Comparison of ENCODE assay signal across 23 mouse cellular contexts in the genomic region with DNA sequence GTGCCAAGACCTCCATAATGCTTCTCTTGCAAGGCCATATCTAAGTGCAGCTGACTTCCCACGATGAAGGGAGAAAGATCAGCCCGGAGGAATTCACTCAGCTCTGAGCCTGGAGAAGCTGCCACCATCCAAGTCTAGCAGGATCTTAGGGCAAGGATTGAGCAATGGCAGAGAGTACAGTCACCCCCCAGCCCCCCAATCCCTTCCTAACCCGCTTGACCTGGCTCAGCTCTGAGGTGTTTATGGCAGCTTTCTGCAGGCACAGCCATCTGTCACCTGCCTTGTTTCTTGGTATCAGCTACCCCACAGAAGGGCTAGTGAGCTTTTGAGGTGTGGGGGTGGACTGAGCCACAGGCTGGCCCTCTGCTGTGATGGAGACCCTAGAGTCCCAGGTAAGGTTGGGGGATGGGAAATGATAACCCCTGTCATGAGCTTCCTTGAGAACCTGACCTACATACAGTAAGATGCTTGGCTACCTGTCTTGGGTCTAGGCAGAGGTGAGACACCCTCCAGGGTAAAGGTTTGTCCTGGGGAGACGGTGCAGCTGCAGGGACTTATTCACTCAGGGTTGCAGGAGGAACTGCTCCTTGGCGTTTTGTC. TPM values are rescaled to one million over a fixed set of nuclear protein-coding genes. Genes with fewer than 3 reads are reported as not detected.
DNase-seq lines count a peak whose midpoint lies in the region.
"Had no signal": no experiment of that assay in that cellular context is flagged by ENCODE, and none has a peak within 500 bp of the region (broad histone marks: within the 10 kb centered on the region; RNA-seq: fewer than 3 reads in every experiment).

A gene (plus strand): TSS at position 245 of the 600 bp plus-strand sequence.

- DNase-seq in heart, adult 11 months: peak; percentile 91
- no peak for DNase-seq in heart, embryonic 10.5 days (ENCODE audit: low spot score)
- peak; percentile 81 for DNase-seq in retina, adult 2 months (ENCODE audit: low read depth, low spot score)
- DNase-seq in retina, embryonic 14.5 days (ENCODE audit: low spot score): no peak
- DNase-seq in kidney, postnatal 25 days: no peak
- DNase-seq: adrenal gland, adult 8-10 months; B cell, adult 2 months; cerebellum, adult 11-12 months; cerebellum, adult 2 months; cerebellum, adult 9-10 months; cerebellum, postnatal 10 days; cerebellum, postnatal 25 days had no signal

- H3K36me3 ChIP-seq in heart, embryonic 10.5 days: no peaks in the 10 kb centered on the region
- H3K36me3 ChIP-seq: embryonic facial prominence, embryonic 10.5 days; embryonic facial prominence, embryonic 12.5 days; forebrain, embryonic 15.5 days; G1E had no signal

- H3K4me1 ChIP-seq in heart, embryonic 10.5 days: peaks cover 18% of the 10 kb centered on the region
- H3K4me1 ChIP-seq: embryonic facial prominence, embryonic 12.5 days; forebrain, embryonic 13.5 days; forebrain, embryonic 15.5 days had no signal

- H3K27ac ChIP-seq in heart, embryonic 10.5 days: no peak within 1 kb of the TSS
- H3K27ac ChIP-seq: embryonic facial prominence, embryonic 10.5 days; embryonic facial prominence, embryonic 12.5 days; forebrain, embryonic 13.5 days; forebrain, embryonic 15.5 days had no signal

- H3K27me3 ChIP-seq in heart, embryonic 10.5 days (ENCODE audit: insufficient read depth, poor library complexity, severe bottlenecking): peaks cover 34% of the 10 kb centered on the region
- H3K27me3 ChIP-seq: embryonic facial prominence, embryonic 12.5 days; forebrain, embryonic 13.5 days; forebrain, embryonic 15.5 days; Patski had no signal

- 76% methylated on average over 5 of the region's 5 CpGs for WGBS in heart, embryonic 10.5 days

- H3K9me3 ChIP-seq in heart, embryonic 10.5 days: no peaks in the 10 kb centered on the region
- H3K9me3 ChIP-seq: forebrain, embryonic 15.5 days had no signal

- no peak within 1 kb of the TSS for H3K4me3 ChIP-seq in heart, embryonic 10.5 days
- H3K4me3 ChIP-seq: embryonic facial prominence, embryonic 10.5 days; embryonic facial prominence, embryonic 12.5 days; forebrain, embryonic 13.5 days; forebrain, embryonic 15.5 days had no signal

RNA-seq across cellular contexts. Expression of the gene that starts here (rescaled TPM):
- not detected in 2 replicates for polyA plus RNA-seq in heart, embryonic 10.5 days (2016; fragmentation: Nextera tagmentation; extraction: Ambion mirVana)
- polyA plus RNA-seq: activated CD4-positive, CD25-positive, alpha-beta regulatory T cell, adult 4 months; CD4-positive, CD25-positive, alpha-beta regulatory T cell, adult 4 months; cortical plate, adult 2 months; embryonic facial prominence, embryonic 10.5 days; embryonic facial prominence, embryonic 12.5 days; embryonic facial prominence, embryonic 14.5 days; forebrain, embryonic 11.5 days; forebrain, embryonic 13.5 days; forebrain, embryonic 15.5 days; G1E; Patski had no signal

Comparison
In these comparisons a context has a peak if more than half of its experiments do, and no peak if none do; other contexts are left out.
1. DNase-seq: peak in heart, adult 11 months (single experiment) and retina, adult 2 months (single experiment); none in heart, embryonic 10.5 days (single experiment), retina, embryonic 14.5 days (single experiment) and kidney, postnatal 25 days (0 of 2).